Mouse (Mus musculus) brain, embryonic 14.5 days (tissue): ENCODE results near the gene Rftn1.

Source experiments
- CTCF ChIP-seq: fragments of 200-500 bp; IDR thresholded peaks from 2 replicates; pipeline ENCODE4 v1.5.1; 2012; ENCODE audit warnings: inconsistent platforms, mild to moderate bottlenecking, moderate library complexity, borderline replicate concordance; ENCODE audit not compliant: insufficient read depth, insufficient read length; ENCODE audit errors: extremely low read depth
- POLR2A ChIP-seq: fragments of 200-500 bp; IDR thresholded peaks from 2 replicates; pipeline ENCODE4 v1.6.1; 2012; ENCODE audit warnings: mild to moderate bottlenecking, inconsistent platforms, borderline replicate concordance; ENCODE audit not compliant: poor library complexity, insufficient read depth, insufficient read length, severe bottlenecking; ENCODE audit errors: extremely low read depth

- TF ChIP-seq CTCF (no peak), POLR2A (no peak)
Observed at GRCm38 (mm10) chr17:50070822-50071601, 119.5 kb downstream of the Rftn1 start.
